Mouse (Mus musculus) liver, embryonic 15.5 days (tissue): Measurements from ENCODE around the gene Alad. TPM values are rescaled to one million over a fixed set of nuclear protein-coding genes. Genes with fewer than 3 reads are reported as not detected.
"Not testable (repeated sequence)": the region's sequence is repeated elsewhere in the genome, so short reads cannot be mapped to it uniquely, and the experiment has no call there.

ENCODE experiments used
- ATAC-seq: fragments of 200-750 bp; cut with Nextera tagmentation; 2 replicates; pipeline ENCODE4 v1.8.0; 2017; ENCODE audit warnings: moderate number of reproducible peaks, mild to moderate bottlenecking, moderate library complexity; ENCODE audit not compliant: insufficient read depth
- H3K27ac ChIP-seq: fragments of 300-500 bp; sonication (generic); replicated peaks from 2 replicates; pipeline ENCODE4 v1.5.1; 2015; ENCODE audit warnings: mild to moderate bottlenecking, inconsistent platforms
- H3K27me3 ChIP-seq: fragments of 300-500 bp; sonication (generic); 2 replicates; pipeline ENCODE4 v1.6.1; 2015; ENCODE audit warnings: mild to moderate bottlenecking, inconsistent platforms
- H3K36me3 ChIP-seq: fragments of 300-500 bp; sonication (generic); replicated peaks from 2 replicates; pipeline ENCODE4 v1.6.1; 2015; ENCODE audit warnings: moderate library complexity, mild to moderate bottlenecking, inconsistent platforms
- H3K4me1 ChIP-seq: fragments of 300-500 bp; sonication (generic); replicated peaks from 2 replicates; pipeline ENCODE4 v1.6.1; 2015; ENCODE audit warnings: inconsistent platforms
- H3K4me2 ChIP-seq: fragments of 300-500 bp; sonication (generic); 2 replicates; pipeline ENCODE4 v1.6.1; 2015; ENCODE audit warnings: moderate library complexity, mild to moderate bottlenecking, inconsistent platforms
- H3K4me3 ChIP-seq: fragments of 300-500 bp; sonication (generic); replicated peaks from 2 replicates; pipeline ENCODE4 v1.5.1; 2015; ENCODE audit warnings: mild to moderate bottlenecking, inconsistent platforms
- H3K9ac ChIP-seq: fragments of 300-500 bp; sonication (generic); 2 replicates; pipeline ENCODE4 v1.6.1; 2015; ENCODE audit warnings: moderate library complexity, mild to moderate bottlenecking, inconsistent platforms
- H3K9me3 ChIP-seq: fragments of 300-500 bp; sonication (generic); replicated peaks from 2 replicates; pipeline ENCODE4 v1.6.1; 2016; ENCODE audit warnings: inconsistent platforms
- WGBS: fragments of 180-500 bp; shearing (Covaris S2); methylation state at CpG from one replicate; pipeline ENCODE4 v1.1.7; 2015; ENCODE audit warnings: mixed read lengths; ENCODE audit not compliant: insufficient replicate concordance; 5-methylcytosine and 5-hydroxymethylcytosine counted together
- polyA plus RNA-seq: library from polyadenylated mRNA; unstranded; fragments of >200 nt; fragmentation: Nextera tagmentation; extraction: Ambion mirVana; gene quantifications from 2 replicates; pipeline ENCODE4 v1.2.1, GENCODE M21; 2015

Gene Alad
- polyA plus RNA-seq, 1 experiment from 2014 or later: 582 TPM

DNA sequence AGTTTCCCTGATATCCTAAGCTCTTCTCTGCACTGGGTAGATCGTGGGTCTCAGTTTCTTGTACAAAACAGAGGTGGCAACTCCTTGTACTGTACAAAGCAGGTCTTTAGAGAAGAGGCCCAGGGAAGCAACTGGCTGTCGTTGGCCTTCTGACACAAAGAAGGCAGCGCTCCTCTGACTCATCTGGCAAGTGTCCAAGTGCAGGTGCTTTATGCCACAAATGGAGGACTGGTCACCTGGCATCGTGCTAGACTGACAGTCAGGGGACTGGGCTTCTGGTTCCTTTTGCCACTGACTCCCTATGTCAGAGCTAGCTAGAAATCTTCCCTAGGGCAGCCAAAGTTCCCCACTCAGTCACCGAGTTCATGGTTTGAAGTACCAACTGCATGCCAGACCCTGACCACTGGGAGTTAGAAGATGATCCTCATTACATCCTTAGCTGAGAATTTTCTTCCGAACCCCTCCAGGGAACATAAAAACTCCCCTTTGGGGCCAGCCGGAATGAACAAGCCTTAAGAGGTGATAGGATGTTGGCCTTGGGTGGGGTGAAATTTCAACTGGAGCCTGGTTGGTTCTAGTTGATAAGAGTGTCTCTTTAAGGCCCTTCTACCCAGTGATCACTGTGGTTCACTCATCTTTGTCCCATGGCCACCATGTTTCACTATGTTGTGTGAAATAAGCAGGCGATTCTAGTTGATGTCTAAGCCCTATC is 34.1 kb downstream of the Alad start:
- peak overlapping the region; percentile 72 for H3K27ac ChIP-seq
- 51% methylated on average over 8 of the region's 8 CpGs for WGBS

GRCm38 (mm10) chr4:62484928-62485327 is 34.8 kb downstream of the Alad start:
- H3K9me3 ChIP-seq: no peaks in the 10 kb centered on the region
- ATAC-seq: no peak
- no peaks in the 10 kb centered on the region for H3K36me3 ChIP-seq
- H3K9ac ChIP-seq: no peak overlapping the region
- 46% methylated on average over 3 of the region's 3 CpGs for WGBS
- H3K4me1 ChIP-seq: peaks cover 32% of the 10 kb centered on the region
- H3K27ac ChIP-seq: peak overlapping the region; percentile 72; the same call in 1 of the 2 replicates
- no peak overlapping the region for H3K4me2 ChIP-seq
- peaks cover 29% of the 10 kb centered on the region for H3K27me3 ChIP-seq
- no peak overlapping the region for H3K4me3 ChIP-seq

More for the DNA sequence above, 34.1 kb downstream of the Alad start:
- ATAC-seq: peak; percentile 80
- Histone ChIP-seq H3K4me2 (peak overlapping the region; percentile 33), H3K4me3 (no peak overlapping the region), H3K9me3 (no peaks in the 10 kb centered on the region), H3K4me1 (peaks cover 25% of the 10 kb centered on the region), H3K27me3 (peaks cover 22% of the 10 kb centered on the region), H3K9ac (peak overlapping the region; percentile 21; the same call in 1 of the 2 replicates), H3K36me3 (no peaks in the 10 kb centered on the region)

DNA sequence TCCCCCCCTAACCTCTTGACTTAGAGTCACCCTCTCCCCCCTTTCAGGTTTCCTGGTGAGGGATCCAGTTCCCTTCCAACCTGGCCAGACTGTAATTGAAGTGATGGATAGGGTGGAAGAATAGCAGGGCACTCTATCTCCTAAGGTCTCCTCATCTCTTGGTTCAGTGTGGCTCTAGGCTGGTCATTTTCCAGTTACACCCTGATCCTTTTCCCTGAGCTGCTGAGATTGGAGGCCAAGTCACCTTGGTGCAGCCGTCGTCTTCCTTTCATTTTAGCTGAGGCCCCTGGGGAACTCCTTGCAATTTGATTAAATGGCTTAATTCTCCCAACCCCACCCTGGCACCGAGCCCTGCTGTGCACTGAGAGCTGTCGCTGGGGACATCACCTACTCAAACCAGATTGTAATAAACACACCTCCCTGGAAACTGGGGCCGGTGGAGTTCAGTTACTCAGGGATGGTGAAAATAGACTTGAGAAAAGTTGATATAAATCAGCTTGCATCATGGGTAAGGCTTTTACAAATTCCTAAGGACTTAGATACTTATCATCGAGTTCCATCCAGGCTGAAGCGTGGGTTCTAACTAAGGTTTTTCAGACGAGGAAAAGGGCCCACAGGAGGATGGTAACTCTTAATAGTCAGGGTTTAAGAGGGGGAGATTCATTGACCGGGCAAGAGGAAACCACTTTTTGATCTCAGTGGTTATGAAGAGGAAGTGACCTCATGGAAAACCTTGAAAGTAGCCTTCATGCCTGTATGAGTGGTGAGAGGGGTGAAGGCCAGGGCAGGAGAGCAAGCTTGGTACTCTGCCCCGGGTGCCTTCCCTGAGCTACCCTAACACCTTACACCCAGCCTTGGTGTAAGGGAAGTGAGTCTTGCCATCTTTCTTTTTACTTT is 38.8 kb downstream of the Alad start:
- Histone ChIP-seq H3K27me3 (peaks cover 62% of the 10 kb centered on the region), H3K4me2 (no peak overlapping the region), H3K36me3 (no peaks in the 10 kb centered on the region), H3K9ac (no peak overlapping the region), H3K27ac (no peak overlapping the region), H3K4me1 (peaks cover 29% of the 10 kb centered on the region), H3K4me3 (no peak overlapping the region), H3K9me3 (no peaks in the 10 kb centered on the region)
- ATAC-seq: no peak
- WGBS: 22% methylated on average over 10 of the region's 10 CpGs

GRCm38 (mm10) chr4:62479937-62480708 is 39.6 kb downstream of the Alad start, which contains the start of gene Bspry:
Gene Bspry, plus strand, starts transcription at chr4:62480053.
- no peaks in the 10 kb centered on the region for H3K36me3 ChIP-seq
- H3K4me3 ChIP-seq: peak within 1 kb of the TSS; percentile 53
- H3K9ac ChIP-seq: no peak within 1 kb of the TSS
- peaks cover 21% of the 10 kb centered on the region for H3K4me1 ChIP-seq
- ATAC-seq: peak; percentile 65; the same call in 1 of the 2 replicates
- no peaks in the 10 kb centered on the region for H3K9me3 ChIP-seq
- H3K27ac ChIP-seq: no peak within 1 kb of the TSS
- H3K27me3 ChIP-seq: peaks cover 65% of the 10 kb centered on the region
- peak within 1 kb of the TSS; percentile 76 for H3K4me2 ChIP-seq
- 1% methylated on average over 71 of the region's 71 CpGs for WGBS

- Histone ChIP-seq H3K4me2 (peak overlapping the region; percentile 76), H3K4me3 (peak overlapping the region; percentile 53), H3K27me3 (peaks cover 65% of the 10 kb centered on the region), H3K4me1 (peaks cover 16% of the 10 kb centered on the region)
- ATAC-seq, H3K9me3 ChIP-seq, H3K36me3 ChIP-seq, H3K27ac ChIP-seq, H3K9ac ChIP-seq: not testable (repeated sequence)
- WGBS: 12% methylated on average over 11 of the region's 11 CpGs
Observed at GRCm38 (mm10) chr4:62479593-62479936, 40.2 kb downstream of the Alad start.

DNA sequence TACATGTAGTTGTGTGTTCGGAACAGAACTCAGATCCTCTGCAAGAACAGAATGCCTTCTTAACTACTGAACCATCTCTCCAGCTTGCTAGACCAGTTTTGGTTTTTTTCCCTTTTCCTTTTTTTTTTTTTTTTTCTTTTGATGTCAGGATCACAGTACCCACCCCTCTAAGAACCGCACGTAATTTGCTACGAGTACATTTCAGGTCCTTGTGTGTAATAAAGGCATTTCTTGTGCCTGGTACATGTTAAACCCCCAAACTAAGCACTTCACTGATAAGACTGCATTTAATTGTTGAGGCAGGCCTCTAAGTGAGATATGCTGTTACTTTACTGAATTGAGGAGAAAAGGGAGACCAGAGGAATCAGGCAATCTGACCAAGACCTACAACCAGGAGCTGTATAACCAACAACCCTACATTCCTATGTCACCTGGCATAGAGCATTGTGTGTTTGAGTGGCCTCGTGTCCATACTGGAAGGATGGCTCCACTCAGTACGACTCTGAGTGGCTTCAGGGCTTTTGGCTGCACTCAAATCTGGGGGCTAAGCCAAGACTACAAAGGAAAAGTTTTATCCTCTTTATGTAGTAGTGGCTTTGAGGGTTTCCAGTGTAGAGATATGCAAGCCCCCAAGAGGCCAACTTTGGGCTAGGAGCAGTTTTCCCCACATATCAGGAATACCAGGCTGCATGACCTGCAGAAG is 42.0 kb downstream of the Alad start:
- WGBS: 61% methylated on average over 6 of the region's 6 CpGs
- H3K4me1 ChIP-seq: peaks cover 20% of the 10 kb centered on the region
- H3K9ac ChIP-seq: no peak overlapping the region
- no peak for ATAC-seq
- no peaks in the 10 kb centered on the region for H3K36me3 ChIP-seq
- H3K9me3 ChIP-seq: no peaks in the 10 kb centered on the region
- no peak overlapping the region for H3K4me2 ChIP-seq
- H3K4me3 ChIP-seq: no peak overlapping the region
- peaks cover 64% of the 10 kb centered on the region for H3K27me3 ChIP-seq
- no peak overlapping the region for H3K27ac ChIP-seq

DNA sequence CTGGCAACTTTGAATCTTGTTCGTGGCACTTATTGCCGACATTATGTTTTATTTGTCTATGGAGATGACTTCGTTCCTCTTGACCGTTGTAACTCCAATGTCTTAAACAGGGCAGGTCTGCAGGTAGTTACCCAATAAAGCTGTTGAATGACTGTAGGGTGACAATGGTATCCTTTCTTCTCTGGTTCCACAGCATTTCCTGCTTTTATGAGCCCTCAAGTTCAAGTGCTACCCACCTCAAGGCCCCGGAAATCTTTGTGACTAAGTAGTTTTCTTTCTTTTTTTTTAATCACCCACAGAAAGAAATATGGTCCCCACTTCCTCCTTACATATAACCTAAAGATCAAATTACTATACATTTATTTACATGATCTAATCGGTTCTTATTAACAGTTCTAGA is 43.9 kb downstream of the Alad start:
- Histone ChIP-seq H3K27ac (no peak overlapping the region), H3K4me3 (no peak overlapping the region), H3K4me1 (peaks cover 21% of the 10 kb centered on the region), H3K9ac (no peak overlapping the region), H3K27me3 (peaks cover 45% of the 10 kb centered on the region), H3K9me3 (no peaks in the 10 kb centered on the region), H3K36me3 (no peaks in the 10 kb centered on the region), H3K4me2 (no peak overlapping the region)
- 73% methylated on average over 6 of the region's 6 CpGs for WGBS
- ATAC-seq: no peak

GRCm38 (mm10) chr4:62475131-62475530 is 44.6 kb downstream of the Alad start:
- 80% methylated on average over 2 of the region's 2 CpGs for WGBS
- H3K36me3 ChIP-seq: no peaks in the 10 kb centered on the region
- H3K4me1 ChIP-seq: peaks cover 21% of the 10 kb centered on the region
- H3K27me3 ChIP-seq: peaks cover 39% of the 10 kb centered on the region
- no peak overlapping the region for H3K4me3 ChIP-seq
- no peaks in the 10 kb centered on the region for H3K9me3 ChIP-seq
- ATAC-seq: no peak
- H3K4me2 ChIP-seq: no peak overlapping the region
- H3K27ac ChIP-seq: no peak overlapping the region
- no peak overlapping the region for H3K9ac ChIP-seq

GRCm38 (mm10) chr4:62472071-62472470 is 47.6 kb downstream of the Alad start:
- Histone ChIP-seq H3K27me3 (peaks cover 10% of the 10 kb centered on the region), H3K27ac (no peak overlapping the region), H3K4me1 (peaks cover 12% of the 10 kb centered on the region), H3K4me2 (no peak overlapping the region), H3K36me3 (no peaks in the 10 kb centered on the region), H3K4me3 (no peak overlapping the region), H3K9me3 (no peaks in the 10 kb centered on the region), H3K9ac (no peak overlapping the region)
- WGBS: 89% methylated on average over 2 of the region's 2 CpGs
- ATAC-seq: no peak

DNA sequence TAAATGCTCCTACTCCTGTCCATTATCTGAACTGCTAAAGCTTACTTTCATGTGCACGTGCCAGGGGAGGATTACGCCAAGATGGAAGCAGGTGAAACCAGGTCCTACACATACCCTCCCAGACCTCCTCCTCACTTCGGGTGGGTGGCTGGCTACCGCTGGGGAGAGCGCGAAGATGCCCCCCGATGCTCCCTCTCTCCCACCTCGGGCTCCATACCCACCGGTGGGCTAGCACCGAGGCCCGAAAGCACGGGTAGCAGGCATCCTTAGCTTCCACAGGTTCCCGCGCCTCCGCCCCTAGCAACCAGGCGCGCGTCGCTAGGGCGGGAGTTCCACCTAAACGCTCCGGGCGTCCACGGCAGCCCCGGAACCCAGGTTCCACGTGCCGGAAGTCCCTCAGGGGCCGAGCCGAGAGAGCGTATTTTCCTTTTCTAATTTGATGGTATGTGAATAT is 49.1 kb downstream of the Alad start, which contains the start of gene Wdr31:
Gene Wdr31, minus strand, starts transcription at position 299 of the 454 bp plus-strand sequence.
- peak within 1 kb of the TSS; percentile 52 for H3K9ac ChIP-seq
- H3K4me1 ChIP-seq: peaks cover 12% of the 10 kb centered on the region
- H3K36me3 ChIP-seq: no peaks in the 10 kb centered on the region
- 0 out of 2 replicates have a peak, but pooled peaks cover under 1% of the 10 kb centered on the region for H3K27me3 ChIP-seq
- no peaks in the 10 kb centered on the region for H3K9me3 ChIP-seq
- 0 out of 2 replicates have a peak within 1 kb of the TSS, but pooled peaks have one; percentile 16 for H3K27ac ChIP-seq
- WGBS: 2% methylated on average over 30 of the region's 30 CpGs
- H3K4me2 ChIP-seq: peak within 1 kb of the TSS; percentile 90
- peak within 1 kb of the TSS; percentile 68 for H3K4me3 ChIP-seq
- ATAC-seq: peak; percentile 84
